Mouse (Mus musculus) thymus, postnatal 36 days (tissue): ENCODE measurements at regions not wholly inside any gene's neighbourhood (a gene's known extent, or its start where the extent isn't known, plus 50 kb on each side); places are given as distances from the start of the nearest gene placed in this dataset.

Experiments
- DNase-seq, 2 experiments: peaks; one replicate each; pipeline ENCODE4 v3.0.0; 2022; ENCODE audit warnings: mixed read lengths in 2 of 2

DNA sequence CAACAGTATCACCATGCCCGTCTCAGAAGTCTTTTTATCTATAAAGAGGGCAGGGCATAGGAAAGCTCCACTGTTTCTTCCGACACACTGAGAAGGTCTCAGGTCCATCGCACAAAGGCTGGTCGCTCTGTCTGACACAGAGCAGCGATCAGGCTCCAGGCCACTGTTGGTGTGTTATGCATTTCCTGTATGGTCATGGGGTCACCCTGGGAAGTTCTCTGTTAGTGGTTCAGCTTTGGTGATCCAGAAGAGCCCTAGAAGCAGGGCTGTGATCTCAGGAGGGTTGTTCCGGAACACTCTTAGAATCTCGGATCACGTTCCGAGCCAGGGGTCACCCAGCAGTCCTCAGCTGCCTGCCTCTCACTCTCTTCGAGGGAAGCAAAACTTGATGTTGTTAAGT lies 150.7 kb downstream of the Qrsl1 start:
- DNase-seq, result no peak

GRCm38 (mm10) chr10:43751881-43752675 lies 149.5 kb downstream of the Qrsl1 start:
- no peak for DNase-seq

- no peak for DNase-seq
Observed at GRCm38 (mm10) chr10:43756881-43757565, 144.5 kb downstream of the Qrsl1 start.

DNA sequence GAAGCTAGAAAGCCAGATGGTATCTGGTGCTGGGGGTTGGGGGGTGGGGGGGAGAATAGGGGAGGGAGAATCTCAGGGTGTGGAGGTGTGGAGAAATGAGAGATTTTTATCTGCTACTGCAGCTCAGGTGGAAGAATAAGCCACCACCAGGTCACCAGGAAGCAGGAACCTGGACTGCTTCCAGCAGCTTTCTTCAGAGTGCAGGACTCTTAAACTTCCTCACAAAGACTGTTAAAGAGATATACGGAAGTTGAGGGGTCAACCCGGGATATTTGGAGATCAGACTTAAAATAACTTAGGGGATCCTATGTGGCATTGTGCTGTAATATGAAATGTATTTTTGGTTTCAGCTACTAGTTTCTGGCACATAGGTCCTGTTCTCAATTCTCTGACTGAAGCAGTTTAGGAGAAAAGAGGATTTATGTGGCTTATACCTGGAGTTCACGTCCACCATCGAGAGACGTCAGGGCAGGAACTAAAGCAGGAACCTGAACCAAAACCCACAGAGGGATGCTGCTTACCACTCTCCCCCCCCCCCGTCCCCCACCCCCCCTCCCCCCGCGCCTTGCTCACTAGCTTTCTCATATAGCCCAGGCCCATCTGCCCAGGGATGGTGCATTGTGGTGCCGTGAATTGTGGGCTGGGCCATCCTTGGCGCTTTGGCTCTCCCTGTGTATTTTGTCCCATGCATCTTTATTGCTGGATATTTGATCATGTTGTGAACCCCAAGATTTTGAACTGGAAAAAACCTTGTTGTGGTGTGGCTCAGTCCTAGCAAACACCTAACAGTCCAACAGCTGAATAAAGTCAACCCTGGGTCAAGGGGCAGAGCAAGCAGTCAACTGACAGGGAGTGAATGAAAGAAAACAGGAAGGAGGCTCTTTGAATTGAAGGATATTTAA lies 143.2 kb downstream of the Qrsl1 start:
- no peak for DNase-seq

DNA sequence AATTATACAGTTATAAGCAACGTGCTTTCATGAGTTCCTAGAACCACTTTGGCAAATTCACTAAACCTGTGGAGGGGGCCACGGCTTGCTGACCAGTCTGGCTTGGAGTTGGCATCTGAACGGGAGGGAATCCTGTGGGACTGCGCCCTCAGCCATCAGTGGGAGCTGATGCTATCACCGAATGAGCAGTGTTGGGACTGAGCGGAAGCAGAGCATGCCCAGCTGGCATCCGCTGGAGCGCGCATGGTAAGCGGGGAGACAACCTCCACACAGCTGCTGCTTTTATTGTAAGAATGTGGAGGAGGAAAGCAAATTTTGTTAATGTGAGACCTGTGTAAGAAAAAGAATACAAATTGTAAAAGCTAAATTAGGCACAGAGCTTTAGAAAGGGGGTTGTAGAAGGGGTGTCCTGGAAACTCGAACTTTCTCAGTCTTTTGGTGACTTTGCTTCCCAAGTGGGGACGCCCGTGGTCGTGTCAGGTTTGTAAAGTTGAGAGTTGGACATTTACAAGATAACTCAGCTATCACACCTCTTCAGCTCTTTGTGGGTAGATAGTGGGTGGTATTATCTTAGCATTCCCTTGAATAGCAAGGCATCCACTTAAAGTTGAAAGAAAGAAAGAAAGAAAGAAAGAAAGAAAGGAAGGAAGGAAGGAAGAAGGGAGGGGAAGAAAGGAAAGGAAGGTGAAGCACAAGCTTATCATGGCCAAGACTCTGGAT lies 142.2 kb downstream of the Qrsl1 start:
- DNase-seq, result peak; percentile 51 to 67

DNA sequence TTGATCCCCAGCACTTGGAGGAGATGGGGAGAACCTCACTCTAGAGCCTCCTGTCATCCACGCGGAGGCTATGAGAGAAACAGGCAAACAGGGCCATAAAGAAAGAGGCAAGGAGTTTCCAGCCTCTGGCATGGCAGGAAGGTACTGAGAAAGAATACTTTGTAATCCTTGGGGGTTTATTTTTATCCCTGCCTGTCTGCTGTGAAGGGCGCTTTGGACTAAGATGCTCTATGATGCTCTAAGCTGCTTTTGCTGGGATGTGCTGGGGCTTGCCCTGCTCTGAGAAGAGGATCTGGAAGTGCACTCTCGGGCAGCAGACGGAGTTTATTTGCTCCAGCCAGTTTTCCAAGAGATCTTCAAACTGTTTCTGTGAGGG lies 141.7 kb downstream of the Qrsl1 start:
- no peak for DNase-seq

DNA sequence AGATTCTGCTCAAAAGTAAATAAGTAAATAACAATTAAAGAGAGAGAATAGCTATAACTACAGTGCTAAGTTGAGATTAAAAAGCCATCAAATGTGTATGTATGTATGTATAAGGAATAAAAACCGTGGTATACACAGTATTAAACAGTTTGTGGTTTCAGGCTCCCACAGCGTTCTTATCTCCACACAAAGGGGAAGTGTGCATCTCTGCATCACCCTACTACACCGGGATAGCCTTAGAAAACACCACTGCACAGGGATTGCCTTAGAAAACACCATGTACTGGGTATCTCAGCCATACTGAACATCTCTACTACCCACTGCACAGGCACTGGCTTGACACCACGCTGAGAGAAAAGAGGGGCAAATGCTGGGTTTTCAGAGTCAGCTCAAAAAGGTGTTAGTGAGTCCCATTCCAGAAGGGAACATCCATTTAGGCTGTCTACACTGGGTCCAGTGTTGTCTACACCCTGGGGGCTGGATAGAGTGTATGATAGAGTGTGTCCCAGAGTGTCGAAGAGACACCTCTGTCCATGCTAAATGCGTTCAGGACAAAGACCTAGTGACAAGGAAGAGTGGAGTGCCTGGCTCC lies 139.5 kb downstream of the Qrsl1 start:
- no peak for DNase-seq

DNA sequence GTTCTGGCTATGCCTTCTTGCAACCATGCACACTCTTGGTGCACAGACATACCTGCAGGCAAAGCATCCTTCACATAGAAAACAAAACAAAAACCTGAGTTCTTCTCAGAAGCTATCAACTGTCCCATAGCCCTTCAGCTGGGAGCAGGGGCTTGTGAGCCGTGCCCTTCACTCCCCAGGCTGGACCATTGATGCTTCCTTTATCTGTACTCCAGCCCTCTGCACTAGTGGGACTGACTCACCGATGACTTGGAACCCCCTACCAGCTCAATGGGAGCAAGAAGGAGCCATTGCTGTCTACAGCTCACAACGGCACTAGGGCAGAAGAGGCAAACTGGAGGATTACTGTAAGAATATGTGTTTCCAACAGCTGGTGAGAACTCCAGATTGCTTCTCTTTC lies 137.0 kb downstream of the Qrsl1 start:
- no peak for DNase-seq

- DNase-seq, result no peak
Observed at GRCm38 (mm10) chr10:43765275-43765674, 136.3 kb downstream of the Qrsl1 start.

DNA sequence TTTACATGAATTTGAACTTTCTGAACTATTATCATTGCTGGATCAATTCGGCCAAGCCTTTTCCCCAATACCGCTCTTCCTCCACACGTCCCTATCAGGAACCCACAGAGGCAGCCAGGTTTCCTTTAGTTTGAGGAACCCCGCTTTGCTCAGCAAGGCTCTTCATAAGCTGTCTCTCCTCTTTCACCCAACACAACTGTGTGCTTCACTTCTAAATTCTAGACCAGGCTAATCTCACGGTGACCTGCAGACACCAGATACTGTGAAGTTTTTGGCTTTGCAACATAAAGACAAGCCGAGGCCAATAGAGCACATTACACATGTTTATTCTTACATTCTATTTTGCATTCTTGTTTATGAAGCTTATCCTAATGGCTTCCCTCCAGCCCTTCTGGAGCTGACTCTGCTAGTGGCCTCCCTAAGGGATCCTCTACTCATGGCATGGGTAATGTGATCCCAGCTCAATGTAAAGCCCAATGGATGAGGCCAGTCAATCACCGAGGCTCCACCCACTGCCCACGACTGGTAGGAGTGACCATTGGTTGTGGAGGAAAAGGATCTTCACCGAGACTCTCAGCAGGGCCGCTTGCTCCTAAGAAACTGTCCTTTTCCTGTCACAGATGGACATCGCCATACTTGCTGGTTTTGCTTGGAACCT lies 135.6 kb downstream of the Qrsl1 start:
- DNase-seq, result no peak

DNA sequence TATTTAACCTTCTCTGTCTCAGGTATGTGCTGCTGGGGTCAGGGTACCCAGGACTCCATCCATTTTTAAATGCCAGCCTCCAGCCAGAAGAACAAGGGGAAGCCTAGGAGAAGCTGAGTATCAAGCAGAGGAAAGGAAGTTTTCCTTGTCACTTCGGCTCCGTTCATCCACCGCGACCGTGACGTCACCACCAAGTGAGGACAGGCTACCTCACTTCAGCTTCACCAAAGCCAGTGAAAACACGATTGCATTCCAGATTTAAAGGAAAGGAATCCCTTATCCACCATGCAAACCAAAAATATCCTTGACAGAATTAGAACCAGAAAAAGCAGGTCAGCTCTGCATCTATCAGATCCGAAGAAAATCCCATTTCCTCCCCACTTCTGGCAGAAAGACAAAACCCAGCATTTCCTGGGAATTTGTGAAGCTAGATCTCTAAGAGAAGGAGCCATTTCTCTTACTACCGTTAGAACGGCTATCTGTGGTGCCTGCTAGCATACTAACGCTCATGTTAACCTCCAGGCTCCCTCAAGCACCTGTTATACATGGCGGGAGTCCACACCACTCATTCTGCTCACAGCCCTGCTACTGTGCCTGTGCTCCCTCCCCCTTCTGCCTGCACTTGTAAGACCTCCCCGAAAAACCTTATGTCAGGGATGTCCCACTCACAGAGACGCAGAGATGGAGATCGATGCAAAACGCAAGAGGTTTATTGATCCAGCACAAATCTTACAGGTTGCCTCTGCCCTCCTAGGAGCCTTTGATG lies 133.4 kb downstream of the Qrsl1 start:
- no peak for DNase-seq

GRCm38 (mm10) chr10:43769026-43769425 lies 132.5 kb downstream of the Qrsl1 start:
- no peak for DNase-seq

- DNase-seq, result no peak
Observed at GRCm38 (mm10) chr10:43775807-43776206, 125.7 kb downstream of the Qrsl1 start.

DNA sequence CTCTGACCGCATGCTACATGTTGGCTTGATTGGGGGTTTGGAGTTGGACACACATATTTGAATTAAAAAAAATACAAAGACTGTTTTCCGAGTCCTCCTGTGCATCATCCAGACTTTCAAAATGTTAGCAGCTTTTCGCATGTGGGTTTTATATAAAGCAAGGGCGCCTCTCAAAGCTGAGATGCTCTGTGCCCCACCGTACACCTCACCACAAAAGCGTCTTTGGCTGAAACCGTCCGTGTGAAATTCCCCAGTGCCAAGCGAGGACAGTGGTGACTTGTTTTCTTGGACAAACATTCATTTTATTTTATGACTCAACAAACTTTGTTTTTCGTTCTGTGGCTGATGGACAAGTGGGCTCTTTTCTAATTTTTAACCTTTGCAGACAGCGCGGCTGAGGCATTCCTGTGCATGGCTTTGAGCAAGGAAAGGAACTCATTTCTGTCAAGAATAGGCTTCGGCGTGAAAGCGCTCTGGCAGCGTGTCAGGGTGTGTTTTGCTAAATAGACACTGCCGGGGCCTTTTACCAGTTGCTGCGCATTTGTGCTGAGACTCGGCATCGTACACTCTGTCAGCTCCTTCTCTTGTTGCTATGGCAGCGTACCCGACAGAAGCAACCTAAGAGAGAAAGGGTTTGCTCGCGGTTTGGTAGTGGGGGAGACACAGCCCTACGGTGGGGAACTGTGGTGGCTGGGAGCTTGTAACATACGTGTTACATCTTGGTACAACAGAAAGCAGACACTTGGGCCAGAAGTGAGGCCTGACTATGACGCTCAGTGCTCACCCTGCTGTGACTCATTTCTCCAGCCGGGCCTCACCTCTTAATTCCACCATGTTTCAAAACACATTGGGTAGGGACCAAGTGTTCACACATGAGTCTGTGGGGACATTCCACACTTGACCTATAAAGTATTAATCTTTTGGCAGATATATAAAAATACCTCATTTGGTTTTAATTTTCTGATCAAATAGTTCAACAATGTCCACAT lies 123.6 kb downstream of the Qrsl1 start:
- DNase-seq, result no peak

- DNase-seq, result no peak
Observed at GRCm38 (mm10) chr10:43780571-43780970, 121.0 kb downstream of the Qrsl1 start.

DNA sequence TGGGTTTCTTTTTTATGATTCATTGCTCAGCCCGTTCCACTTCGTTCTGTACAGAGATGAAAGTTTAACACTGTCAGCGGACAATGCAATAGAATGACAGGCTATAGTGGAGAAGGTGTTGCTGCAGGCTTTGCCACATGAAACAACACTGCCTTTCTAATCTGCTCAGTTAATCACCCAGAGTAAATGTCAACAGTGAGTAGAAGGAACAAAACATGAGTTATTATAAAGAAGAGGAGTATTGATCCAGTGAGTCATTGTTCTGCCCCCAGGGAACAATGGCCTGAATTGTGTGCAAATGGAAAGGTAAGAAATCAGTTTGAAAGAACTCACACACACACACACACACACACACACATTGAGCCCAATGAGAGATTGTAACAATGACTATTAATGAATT lies 118.2 kb downstream of the Qrsl1 start:
- no peak for DNase-seq

- DNase-seq, result no peak
Observed at GRCm38 (mm10) chr10:43790780-43791179, 110.8 kb downstream of the Qrsl1 start.

- no peak for DNase-seq
Observed at GRCm38 (mm10) chr10:43791525-43792021, 110.0 kb downstream of the Qrsl1 start.

GRCm38 (mm10) chr10:43792618-43793017 lies 108.9 kb downstream of the Qrsl1 start:
- DNase-seq, result no peak
